Mouse (Mus musculus) liver, embryonic 12.5 days (tissue): ENCODE results near the gene Reep3. TPM values are rescaled to one million over a fixed set of nuclear protein-coding genes. Genes with fewer than 3 reads are reported as not detected.
A peak's percentile ranks its signal among the peaks of the same experiment; 100 is the strongest.

Experiments used
- ATAC-seq: fragments of 200-750 bp; cut with Nextera tagmentation; 2 replicates; pipeline ENCODE4 v1.8.0; 2017; ENCODE audit warnings: moderate number of reproducible peaks, mild to moderate bottlenecking, moderate library complexity
- H3K27ac ChIP-seq: fragments of 300-500 bp; sonication (generic); 2 replicates; pipeline ENCODE4 v1.5.1; 2016; ENCODE audit warnings: mild to moderate bottlenecking
- H3K27me3 ChIP-seq: fragments of 300-500 bp; sonication (generic); replicated peaks from 2 replicates; pipeline ENCODE4 v1.6.1; 2016; ENCODE audit warnings: mild to moderate bottlenecking, moderate library complexity
- H3K36me3 ChIP-seq: fragments of 300-500 bp; sonication (generic); 2 replicates; pipeline ENCODE4 v1.6.1; 2016; ENCODE audit warnings: mild to moderate bottlenecking, moderate library complexity
- H3K4me1 ChIP-seq: fragments of 300-500 bp; sonication (generic); 2 replicates; pipeline ENCODE4 v1.6.1; 2016
- H3K4me2 ChIP-seq: fragments of 300-500 bp; sonication (generic); 2 replicates; pipeline ENCODE4 v1.6.1; 2016; ENCODE audit warnings: mild to moderate bottlenecking, moderate library complexity
- H3K4me3 ChIP-seq: fragments of 300-500 bp; sonication (generic); 2 replicates; pipeline ENCODE4 v1.5.1; 2016; ENCODE audit warnings: mild to moderate bottlenecking, moderate library complexity
- H3K9ac ChIP-seq: fragments of 300-500 bp; sonication (generic); 2 replicates; pipeline ENCODE4 v1.6.1; 2016; ENCODE audit warnings: mild to moderate bottlenecking, moderate library complexity
- H3K9me3 ChIP-seq: fragments of 300-500 bp; sonication (generic); replicated peaks from 2 replicates; pipeline ENCODE4 v1.6.1; 2016; ENCODE audit warnings: mild to moderate bottlenecking, moderate library complexity
- WGBS: fragments of 180-500 bp; shearing (Covaris S2); methylation state at CpG from one replicate; pipeline ENCODE4 v1.1.7; 2016; ENCODE audit not compliant: insufficient replicate concordance; 5-methylcytosine and 5-hydroxymethylcytosine counted together
- polyA plus RNA-seq: library from polyadenylated mRNA; unstranded; fragments of >200 nt; fragmentation: Nextera tagmentation; extraction: Ambion mirVana; gene quantifications from 2 replicates; pipeline ENCODE4 v1.2.1, GENCODE M21; 2016

The Reep3 gene
- polyA plus RNA-seq, 1 experiment from 2014 or later, result 8.8 TPM

DNA sequence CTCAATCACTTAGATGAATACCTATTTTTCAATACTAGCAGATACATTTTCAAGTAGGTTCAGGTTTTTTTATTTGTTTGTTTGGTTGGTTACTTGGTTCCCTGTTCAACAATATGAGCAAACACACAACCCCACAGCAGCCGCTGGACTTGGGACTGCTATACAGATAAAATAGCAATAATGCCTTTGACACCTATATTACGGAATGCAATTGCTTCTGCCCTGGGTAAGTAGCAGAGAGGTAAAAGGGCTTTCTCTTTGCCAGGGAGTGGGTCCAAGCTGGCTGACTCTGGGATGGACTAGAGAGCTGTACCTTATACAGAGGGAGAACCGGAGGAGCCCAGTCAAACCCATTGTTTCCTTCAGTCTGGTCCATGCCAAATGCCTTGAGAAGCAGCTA, 56.3 kb downstream of the Reep3 start:
- H3K4me1 ChIP-seq, result peaks cover 23% of the 10 kb centered on the region
- no peaks in the 10 kb centered on the region for H3K36me3 ChIP-seq
- H3K27me3 ChIP-seq, result no peaks in the 10 kb centered on the region
- H3K9me3 ChIP-seq, result no peaks in the 10 kb centered on the region
- no peak for ATAC-seq
- H3K27ac ChIP-seq, result no peak overlapping the region
- WGBS, result 89% methylated on average over 3 of the region's 3 CpGs
- H3K4me2 ChIP-seq, result no peak overlapping the region
- no peak overlapping the region for H3K4me3 ChIP-seq
- no peak overlapping the region for H3K9ac ChIP-seq

- Histone ChIP-seq H3K9me3 (no peaks in the 10 kb centered on the region), H3K4me2 (no peak overlapping the region), H3K27ac (no peak overlapping the region), H3K27me3 (no peaks in the 10 kb centered on the region), H3K4me1 (peaks cover 14% of the 10 kb centered on the region), H3K9ac (no peak overlapping the region), H3K4me3 (no peak overlapping the region), H3K36me3 (no peaks in the 10 kb centered on the region)
- ATAC-seq, result no peak
- 72% methylated on average over 17 of the region's 17 CpGs for WGBS
Observed at GRCm38 (mm10) chr10:67039001-67039400, 57.7 kb downstream of the Reep3 start.

DNA sequence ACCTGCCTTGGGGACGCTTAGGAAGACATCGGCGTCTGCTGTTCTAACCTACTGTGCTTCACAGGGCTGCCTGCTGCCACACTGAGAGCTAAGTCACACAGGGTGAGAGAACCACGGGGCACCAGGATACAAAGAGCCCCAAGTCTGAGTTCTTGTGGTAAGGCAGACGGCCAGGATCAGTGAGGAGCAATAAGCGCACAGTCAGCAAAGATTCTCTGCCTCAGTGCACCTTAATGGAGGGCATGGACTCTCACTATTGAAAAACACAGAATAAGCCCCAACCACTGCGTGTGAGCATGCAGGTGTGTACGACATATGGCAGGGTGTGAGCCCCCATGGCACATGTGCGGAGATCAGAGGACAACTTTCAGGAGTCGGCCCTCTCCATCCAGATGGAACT, 60.2 kb downstream of the Reep3 start:
- no peak overlapping the region for H3K27ac ChIP-seq
- WGBS, result 79% methylated on average over 10 of the region's 10 CpGs

DNA sequence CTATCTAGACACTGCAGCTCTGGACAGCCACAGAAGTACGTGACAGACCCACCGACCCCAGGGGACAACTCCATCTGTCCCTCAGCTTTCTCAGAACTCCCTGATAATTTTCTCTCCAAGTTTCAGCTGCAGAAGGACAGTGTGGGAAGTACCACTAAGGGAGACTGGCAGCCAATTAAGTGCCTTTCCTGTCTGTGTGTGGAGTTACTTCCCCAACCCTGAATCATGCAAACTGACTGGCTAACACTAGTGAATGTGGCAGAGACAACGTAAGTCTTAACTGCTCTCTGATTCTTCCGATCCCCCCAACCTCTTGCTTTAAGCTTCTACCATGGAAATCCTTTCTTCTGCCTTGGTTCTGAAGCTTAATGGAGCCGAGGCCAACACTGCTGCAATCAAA, 60.6 kb downstream of the Reep3 start:
- WGBS, result 38% methylated on average over 5 of the region's 5 CpGs
- Histone ChIP-seq H3K4me3 (no peak overlapping the region), H3K27me3 (no peaks in the 10 kb centered on the region), H3K9me3 (no peaks in the 10 kb centered on the region), H3K9ac (no peak overlapping the region), H3K27ac (no peak overlapping the region), H3K36me3 (no peaks in the 10 kb centered on the region), H3K4me1 (no peaks in the 10 kb centered on the region), H3K4me2 (no peak overlapping the region)
- no peak for ATAC-seq

More for the DNA sequence above, 60.2 kb downstream of the Reep3 start:
- H3K4me2 ChIP-seq, result no peak overlapping the region
- no peaks in the 10 kb centered on the region for H3K4me1 ChIP-seq
- H3K27me3 ChIP-seq, result no peaks in the 10 kb centered on the region
- H3K9me3 ChIP-seq, result no peaks in the 10 kb centered on the region
- H3K9ac ChIP-seq, result no peak overlapping the region
- no peak for ATAC-seq
- H3K36me3 ChIP-seq, result no peaks in the 10 kb centered on the region
- no peak overlapping the region for H3K4me3 ChIP-seq

DNA sequence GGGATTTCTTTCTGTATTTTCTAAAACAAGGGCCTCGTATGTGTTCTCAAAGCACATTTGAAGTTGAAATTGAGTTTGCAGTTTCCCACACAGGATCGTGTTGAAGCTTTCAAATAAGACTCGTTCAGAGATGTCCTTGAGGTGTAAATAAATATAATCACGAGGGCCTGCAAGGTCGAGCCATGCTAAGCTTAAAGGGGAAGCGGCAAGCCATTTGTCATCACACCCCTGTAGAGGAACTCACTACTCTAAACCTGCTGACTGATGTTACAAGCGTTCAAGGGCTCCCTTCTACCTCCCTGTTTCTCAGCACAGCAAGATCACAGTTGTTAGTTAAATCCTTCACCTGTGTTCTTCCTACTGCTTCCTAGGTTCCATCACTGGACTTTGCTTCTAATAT, 65.6 kb downstream of the Reep3 start:
- no peak for ATAC-seq
- H3K4me2 ChIP-seq, result no peak overlapping the region
- H3K36me3 ChIP-seq, result 0 out of 2 replicates have a peak, but pooled peaks cover 6% of the 10 kb centered on the region
- no peaks in the 10 kb centered on the region for H3K9me3 ChIP-seq
- peaks cover 7% of the 10 kb centered on the region for H3K4me1 ChIP-seq
- WGBS, result 52% methylated on average over 7 of the region's 7 CpGs
- H3K4me3 ChIP-seq, result no peak overlapping the region
- no peaks in the 10 kb centered on the region for H3K27me3 ChIP-seq
- no peak overlapping the region for H3K9ac ChIP-seq
- no peak overlapping the region for H3K27ac ChIP-seq

DNA sequence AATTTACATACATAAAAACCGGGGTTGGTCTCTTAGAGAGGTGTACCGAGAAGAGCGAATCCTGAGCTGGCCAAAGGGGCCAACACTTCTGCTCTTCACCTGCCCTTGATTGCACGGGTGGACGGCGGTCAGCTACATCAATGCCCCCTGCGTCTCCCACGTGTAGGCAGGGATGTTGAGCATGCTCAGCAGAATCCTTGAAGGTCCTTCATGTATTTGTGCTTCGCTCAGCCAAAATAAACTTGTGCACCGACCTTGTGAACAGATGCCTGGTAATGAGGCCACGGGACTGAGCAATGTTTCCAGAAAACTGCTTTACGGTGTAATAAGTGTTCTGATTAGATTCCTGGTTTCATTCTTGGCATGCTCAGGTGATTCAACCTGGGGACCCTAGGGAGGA, 67.4 kb downstream of the Reep3 start:
- no peaks in the 10 kb centered on the region for H3K27me3 ChIP-seq
- WGBS, result 79% methylated on average over 12 of the region's 12 CpGs
- no peaks in the 10 kb centered on the region for H3K9me3 ChIP-seq
- H3K9ac ChIP-seq, result no peak overlapping the region
- ATAC-seq, result no peak
- peaks cover 16% of the 10 kb centered on the region for H3K4me1 ChIP-seq
- H3K36me3 ChIP-seq, result 0 out of 2 replicates have a peak, but pooled peaks cover 6% of the 10 kb centered on the region
- no peak overlapping the region for H3K4me3 ChIP-seq
- no peak overlapping the region for H3K4me2 ChIP-seq
- no peak overlapping the region for H3K27ac ChIP-seq

GRCm38 (mm10) chr10:67026375-67026774, 70.4 kb downstream of the Reep3 start:
- Histone ChIP-seq H3K4me3 (no peak overlapping the region), H3K4me1 (peaks cover 16% of the 10 kb centered on the region), H3K9me3 (no peaks in the 10 kb centered on the region), H3K27ac (peak overlapping the region; percentile 76), H3K4me2 (peak overlapping the region; percentile 13; the same call in 1 of the 2 replicates), H3K27me3 (no peaks in the 10 kb centered on the region), H3K9ac (no peak overlapping the region), H3K36me3 (peaks cover 9% of the 10 kb centered on the region; the same call in 1 of the 2 replicates)
- WGBS, result 79% methylated on average over 8 of the region's 8 CpGs
- ATAC-seq, result no peak

DNA sequence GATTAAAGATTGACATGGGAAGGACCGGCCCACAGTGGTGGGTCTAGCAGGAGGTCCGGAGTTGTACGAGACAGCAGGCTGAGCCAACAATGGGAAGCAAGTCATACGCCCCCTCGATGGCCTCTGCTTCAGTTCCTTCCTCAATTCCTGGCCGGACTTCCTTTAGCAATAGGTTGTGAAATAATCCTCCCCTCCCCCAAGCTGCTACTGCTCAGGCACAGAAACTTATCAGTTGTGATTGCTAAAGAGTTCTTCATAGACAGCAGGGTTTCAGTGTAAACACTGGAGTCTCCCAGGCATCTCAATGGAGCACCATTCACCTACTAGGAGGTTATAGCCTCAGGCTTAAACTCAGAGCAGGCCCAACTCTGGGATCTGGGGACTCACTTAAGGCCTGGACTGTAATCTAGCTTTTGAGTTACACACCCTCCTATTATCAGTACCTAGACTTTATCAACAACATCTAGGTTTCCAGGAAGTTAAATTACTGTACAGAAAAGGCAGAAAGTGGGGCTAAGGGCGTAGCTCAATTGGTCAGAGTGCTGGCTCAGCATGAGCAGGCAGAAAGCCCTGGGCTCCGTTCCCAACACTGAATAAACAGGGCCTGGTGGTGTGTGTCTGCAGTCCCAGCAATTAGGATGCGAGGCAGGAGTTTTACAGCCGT, 71.0 kb downstream of the Reep3 start:
- Histone ChIP-seq H3K9me3 (no peaks in the 10 kb centered on the region), H3K27me3 (no peaks in the 10 kb centered on the region), H3K4me1 (peaks cover 16% of the 10 kb centered on the region), H3K4me3 (no peak overlapping the region), H3K4me2 (peak overlapping the region; percentile 13; the same call in 1 of the 2 replicates), H3K9ac (no peak overlapping the region), H3K36me3 (peaks cover 15% of the 10 kb centered on the region; the same call in 1 of the 2 replicates), H3K27ac (peak overlapping the region; percentile 76)
- WGBS, result 30% methylated on average over 10 of the region's 10 CpGs
- peak; percentile 85 for ATAC-seq

GRCm38 (mm10) chr10:67024391-67024790, 72.4 kb downstream of the Reep3 start:
- 82% methylated on average over 6 of the region's 6 CpGs for WGBS

DNA sequence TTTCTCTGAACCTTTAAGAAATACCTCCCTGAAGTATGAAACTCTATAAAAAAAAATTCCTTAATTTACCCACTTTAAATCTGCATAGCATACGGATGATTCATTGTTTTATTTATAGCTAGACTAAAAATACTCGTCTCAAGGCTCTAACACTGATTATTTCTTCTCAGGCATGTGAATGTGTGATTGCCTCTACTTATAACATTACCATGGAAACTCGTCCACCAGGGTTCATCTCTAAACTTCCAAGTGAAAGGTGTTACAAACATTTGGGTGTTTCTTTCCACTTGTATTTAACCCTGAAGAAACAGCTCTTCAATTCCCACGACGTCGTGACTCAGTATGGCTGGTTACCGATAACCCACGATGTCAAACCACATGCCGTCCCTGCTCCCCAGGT, 73.7 kb downstream of the Reep3 start:
- Histone ChIP-seq H3K36me3 (peaks cover 9% of the 10 kb centered on the region; the same call in 1 of the 2 replicates), H3K9me3 (no peaks in the 10 kb centered on the region), H3K4me1 (peaks cover 16% of the 10 kb centered on the region), H3K4me2 (no peak overlapping the region), H3K27ac (no peak overlapping the region), H3K27me3 (no peaks in the 10 kb centered on the region), H3K4me3 (no peak overlapping the region), H3K9ac (no peak overlapping the region)
- no peak for ATAC-seq
- 77% methylated on average over 9 of the region's 9 CpGs for WGBS

More at GRCm38 (mm10) chr10:67024391-67024790, 72.4 kb downstream of the Reep3 start:
- Histone ChIP-seq H3K36me3 (peaks cover 11% of the 10 kb centered on the region; the same call in 1 of the 2 replicates), H3K27ac (no peak overlapping the region), H3K9ac (no peak overlapping the region), H3K9me3 (no peaks in the 10 kb centered on the region), H3K4me3 (no peak overlapping the region), H3K4me1 (peaks cover 16% of the 10 kb centered on the region), H3K4me2 (no peak overlapping the region), H3K27me3 (no peaks in the 10 kb centered on the region)
- no peak for ATAC-seq

DNA sequence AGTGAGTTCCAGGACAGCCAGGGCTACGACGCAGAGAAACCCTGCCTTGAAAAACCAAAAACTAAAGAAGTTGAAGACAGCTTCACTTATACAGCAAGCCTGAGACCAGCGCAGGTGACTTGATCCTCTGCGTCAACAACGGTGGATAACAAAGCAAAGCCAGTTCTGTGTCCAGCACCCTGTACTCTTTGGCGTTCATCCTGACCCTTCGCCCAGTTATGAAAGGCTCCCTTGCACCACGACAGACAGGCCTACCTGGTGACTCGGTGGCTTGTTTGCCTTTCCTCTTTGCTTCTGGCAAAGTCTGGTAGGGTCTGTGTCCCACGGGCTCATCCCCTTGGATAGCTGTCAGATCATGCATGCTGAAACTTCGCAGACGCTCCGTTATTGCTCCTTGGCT, 75.3 kb downstream of the Reep3 start:
- 86% methylated on average over 13 of the region's 13 CpGs for WGBS
- ATAC-seq, result no peak
- H3K27ac ChIP-seq, result no peak overlapping the region

GRCm38 (mm10) chr10:67018875-67019274, 77.9 kb downstream of the Reep3 start:
- H3K9me3 ChIP-seq, result no peaks in the 10 kb centered on the region
- H3K36me3 ChIP-seq, result peaks cover 20% of the 10 kb centered on the region; the same call in 1 of the 2 replicates
- 0 out of 2 replicates have a peak, but pooled peaks cover 3% of the 10 kb centered on the region for H3K4me1 ChIP-seq
- H3K27me3 ChIP-seq, result no peaks in the 10 kb centered on the region
- no peak for ATAC-seq
- no peak overlapping the region for H3K4me2 ChIP-seq
- 63% methylated on average over 6 of the region's 6 CpGs for WGBS
- no peak overlapping the region for H3K27ac ChIP-seq
- no peak overlapping the region for H3K4me3 ChIP-seq
- no peak overlapping the region for H3K9ac ChIP-seq

More for the DNA sequence above, 75.3 kb downstream of the Reep3 start:
- H3K4me1 ChIP-seq, result peaks cover 15% of the 10 kb centered on the region
- peaks cover 9% of the 10 kb centered on the region; the same call in 1 of the 2 replicates for H3K36me3 ChIP-seq
- H3K9ac ChIP-seq, result no peak overlapping the region
- H3K9me3 ChIP-seq, result no peaks in the 10 kb centered on the region
- no peak overlapping the region for H3K4me2 ChIP-seq
- no peaks in the 10 kb centered on the region for H3K27me3 ChIP-seq
- H3K4me3 ChIP-seq, result no peak overlapping the region
